Mouse (Mus musculus) spleen, adult 2 months (tissue): ENCODE measurements at regions not wholly inside any gene's neighbourhood (a gene's known extent, or its start where the extent isn't known, plus 50 kb on each side); places are given as distances from the start of the nearest gene placed in this dataset.

Experiments used
- CTCF ChIP-seq: fragments of 200-500 bp; IDR thresholded peaks from 2 replicates; pipeline ENCODE4 v1.5.1; 2011; ENCODE audit warnings: mild to moderate bottlenecking, inconsistent platforms; ENCODE audit not compliant: insufficient read depth, insufficient read length, insufficient replicate concordance; ENCODE audit errors: extremely low read depth
- POLR2A ChIP-seq: fragments of 200-500 bp; IDR thresholded peaks from 2 replicates; pipeline ENCODE4 v1.6.1; 2011; ENCODE audit warnings: low read depth, low read length, inconsistent platforms

DNA sequence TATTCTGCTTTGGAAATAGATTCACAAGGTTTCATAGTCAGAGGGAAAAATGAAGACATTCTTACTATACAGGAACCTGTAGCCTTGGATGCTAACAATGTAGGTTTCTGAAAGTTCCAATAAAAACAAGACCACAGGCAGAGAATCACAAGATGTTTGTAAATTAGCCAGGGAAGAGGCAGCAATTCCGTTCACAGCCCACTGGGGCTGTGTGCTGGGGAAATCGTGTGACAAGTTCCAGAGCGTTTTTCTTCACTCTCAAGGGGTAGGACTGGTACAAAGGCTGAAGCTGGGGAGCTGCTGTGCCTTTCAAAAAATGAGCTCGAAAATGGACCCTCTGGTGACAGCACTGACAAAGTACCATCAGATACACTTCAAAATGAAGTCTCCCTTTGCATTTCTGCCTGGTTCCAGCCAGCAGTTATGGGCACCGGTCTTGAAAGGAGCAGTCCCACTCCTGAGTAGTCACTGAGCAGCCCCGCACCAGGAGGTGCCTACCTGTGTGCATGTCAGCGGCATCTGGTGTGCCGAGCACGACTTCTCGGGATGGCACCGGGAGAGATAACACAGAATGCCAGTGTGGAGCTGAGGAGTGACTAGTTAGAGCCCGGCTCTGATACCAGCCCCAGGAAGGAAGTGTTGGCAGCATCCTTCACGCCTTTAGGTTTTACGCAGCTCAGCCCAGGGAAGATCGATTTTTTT is 77.0 kb upstream of the Mpp6 start:
- TF ChIP-seq CTCF (no peak), POLR2A (no peak)
